Mouse (Mus musculus): ENCODE measurements around the gene Cenpm.

DNA sequence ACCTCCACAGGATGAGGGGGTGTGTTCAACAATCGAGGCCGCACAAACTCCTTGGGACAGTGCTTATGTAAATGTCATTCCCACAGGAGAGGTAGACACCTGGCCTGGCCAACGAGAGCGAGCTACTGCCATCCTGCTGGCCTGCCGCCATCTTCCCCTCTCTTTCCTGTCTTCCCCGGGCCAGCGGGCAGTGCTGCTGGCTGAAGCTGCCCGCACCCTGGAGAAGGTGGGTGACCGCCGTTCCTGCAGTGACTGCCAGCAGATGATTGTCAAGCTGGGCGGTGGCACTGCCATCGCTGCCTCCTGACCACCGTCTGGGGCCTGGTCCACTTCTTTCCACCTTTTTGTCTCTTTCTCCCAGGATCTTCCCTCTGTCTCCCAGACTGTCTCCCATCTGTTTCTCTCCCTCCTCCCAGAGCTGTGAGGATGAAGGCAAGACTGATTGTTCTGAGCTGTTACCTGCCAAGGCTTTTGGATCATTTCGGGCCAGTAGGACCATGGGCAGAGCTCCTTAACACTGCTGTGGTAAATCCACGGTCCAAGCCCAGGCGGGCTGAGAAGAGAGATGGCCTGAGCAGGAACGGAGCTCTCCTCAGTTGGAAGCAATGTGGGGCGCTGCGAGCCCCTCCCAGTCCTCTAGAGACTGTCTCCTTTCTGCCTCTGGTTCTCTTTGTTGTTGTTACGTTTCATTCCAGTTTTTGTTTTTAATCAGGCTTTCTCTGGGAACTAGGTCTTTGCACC lies 40.8 kb downstream of the Cenpm start:
- TF ChIP-seq MAX (IDR thresholded peaks at IDR 0.05) (no peak), USF1 (IDR thresholded peaks at IDR 0.05; ENCODE audit: low read depth) (no peak), CTCF (IDR thresholded peaks at IDR 0.05; ENCODE audit: control insufficient read depth, insufficient read depth, insufficient read length) (no peak)
